Mouse (Mus musculus) ES-E14 (cell line): ENCODE results near the gene Cacng5. TPM values are rescaled to one million over a fixed set of nuclear protein-coding genes. Genes with fewer than 3 reads are reported as not detected.

Experiments
- DNase-seq: peaks from one replicate; pipeline ENCODE4 v3.0.0-alpha.2; 2013; ENCODE audit warnings: low read depth, low spot score
- H3K27ac ChIP-seq: 2 replicates; pipeline ENCODE4 v1.5.1; 2012; ENCODE audit warnings: low read depth, mild to moderate bottlenecking, low read length, moderate library complexity, mixed read lengths; ENCODE audit not compliant: poor library complexity, insufficient read depth, severe bottlenecking
- H3K36me3 ChIP-seq: 2 replicates; pipeline ENCODE4 v1.6.1; 2012; ENCODE audit warnings: mild to moderate bottlenecking, low read length, moderate library complexity, mixed read lengths; ENCODE audit not compliant: control insufficient read depth, poor library complexity, insufficient read depth, severe bottlenecking
- H3K4me1 ChIP-seq, 2 experiments: fragments of 150-350 bp in 1 of 2; sonication (generic) in 1 of 2; 2 replicates each; pipeline ENCODE4 v1.6.1; 2012; ENCODE audit warnings: low read length in 2 of 2, mild to moderate bottlenecking in 1 of 2, mixed read lengths in 1 of 2; ENCODE audit not compliant: control insufficient read depth in 2 of 2, insufficient read depth in 2 of 2, poor library complexity in 1 of 2
- H3K4me3 ChIP-seq, 2 experiments: fragments of 150-350 bp in 1 of 2; sonication (generic) in 1 of 2; 2 replicates each; pipeline ENCODE4 v1.5.1; 2012; ENCODE audit warnings: low read length in 2 of 2, low read depth in 1 of 2, mild to moderate bottlenecking in 1 of 2, mixed read lengths in 1 of 2; ENCODE audit not compliant: insufficient read depth in 1 of 2, poor library complexity in 1 of 2, severe bottlenecking in 1 of 2
- H3K9ac ChIP-seq: 2 replicates; pipeline ENCODE4 v1.6.1; 2012; ENCODE audit warnings: low read depth, mild to moderate bottlenecking, low read length, mixed read lengths; ENCODE audit not compliant: poor library complexity, insufficient read depth, severe bottlenecking
- H3K9me3 ChIP-seq: fragments of 150-350 bp; sonication (generic); 2 replicates; pipeline ENCODE4 v1.6.1; 2012; ENCODE audit warnings: low read depth, mild to moderate bottlenecking, low read length; ENCODE audit not compliant: control insufficient read depth, insufficient read depth
- CHD2 ChIP-seq: IDR thresholded peaks from 2 replicates; pipeline ENCODE4 v1.6.1; 2014; ENCODE audit warnings: mild to moderate bottlenecking, low read depth, low read length, inconsistent platforms
- HCFC1 ChIP-seq: IDR thresholded peaks from 2 replicates; pipeline ENCODE4 v1.6.1; 2012; ENCODE audit warnings: low read length, inconsistent platforms, borderline replicate concordance; ENCODE audit not compliant: insufficient read depth
- MAFK ChIP-seq: IDR thresholded peaks from 2 replicates; pipeline ENCODE4 v1.6.1; 2014; ENCODE audit warnings: mild to moderate bottlenecking, low read depth, low read length, inconsistent platforms; ENCODE audit not compliant: insufficient read depth
- ZC3H11A ChIP-seq: IDR thresholded peaks from 2 replicates; pipeline ENCODE4 v1.6.1; 2012; ENCODE audit warnings: low read depth, mild to moderate bottlenecking, inconsistent platforms, low read length, borderline replicate concordance
- ZNF384 ChIP-seq: IDR thresholded peaks from 2 replicates; pipeline ENCODE4 v1.6.1; 2012; ENCODE audit warnings: low read depth, low read length, inconsistent platforms
- in situ Hi-C, 2 experiments: fragments of 600-800 bp; cut with MboI; formaldehyde crosslinking; loops; one replicate each; pipeline ENCODE4 v1.15.1; 2025; ENCODE audit warnings: low sequenced_read_pairs in 2 of 2, inconsistent platforms in 1 of 2; ENCODE audit not compliant: unreplicated experiment in 2 of 2
- total RNA-seq: library from RNA; depleted of rRNA; stranded (reverse); fragments of 300-350 nt; gene quantifications from 2 replicates; pipeline ENCODE4 v1.2.3, GENCODE M21; 2012; rRNA removed

Gene Cacng5
- total RNA-seq, 1 experiment, result 0.40 TPM

- in situ Hi-C loops, result loop anchor here in 1 of 2 experiments (25.0 kb wide), 1 partner anchor 538 kb away; no protein-coding TSS in a partner anchor
- no peak for DNase-seq
- H3K4me1 ChIP-seq, result no peaks in the 10 kb centered on the region
These were observed 65.2 kb downstream of the Cacng5 start for GRCm38 (mm10) chr11:107849621-107850020.

DNA sequence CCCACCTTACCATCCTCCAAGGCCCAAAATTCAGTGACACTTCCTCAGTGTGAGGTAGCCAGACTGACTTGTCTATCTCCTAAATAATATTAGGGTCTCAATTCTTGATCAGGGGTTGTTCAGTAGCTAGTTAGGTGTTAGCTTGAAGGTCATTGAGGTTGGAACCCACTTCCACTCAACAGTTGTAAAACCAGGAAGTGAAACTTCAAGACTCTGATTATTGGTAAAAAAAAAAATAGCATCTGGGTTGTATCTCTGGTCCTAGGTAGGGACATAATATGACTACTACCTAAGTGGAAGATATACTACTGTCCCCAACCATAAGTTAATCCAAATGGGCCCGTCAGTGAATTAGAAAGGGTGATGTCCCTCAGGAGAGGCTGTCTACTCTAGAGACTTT lies 70.7 kb downstream of the Cacng5 start:
- no peaks in the 10 kb centered on the region for H3K9me3 ChIP-seq
- H3K36me3 ChIP-seq, result no peaks in the 10 kb centered on the region
- no peak overlapping the region for H3K9ac ChIP-seq
- H3K4me1 ChIP-seq, result no peaks in the 10 kb centered on the region
- DNase-seq, result no peak
- H3K27ac ChIP-seq, result no peak overlapping the region
- in situ Hi-C loops, result no loop called here
- TF ChIP-seq ZC3H11A, result no peak
- TF ChIP-seq ZNF384, result no peak
- TF ChIP-seq HCFC1, result no peak
- TF ChIP-seq CHD2, result no peak
- TF ChIP-seq MAFK, result no peak
- H3K4me3 ChIP-seq, result no peak overlapping the region

More at GRCm38 (mm10) chr11:107849621-107850020, 65.2 kb downstream of the Cacng5 start:
- Histone ChIP-seq H3K9ac (no peak overlapping the region), H3K27ac (no peak overlapping the region), H3K4me3 (no peak overlapping the region), H3K36me3 (no peaks in the 10 kb centered on the region), H3K9me3 (no peaks in the 10 kb centered on the region)
- TF ChIP-seq HCFC1, result no peak
- TF ChIP-seq ZC3H11A, result no peak
- TF ChIP-seq CHD2, result no peak
- TF ChIP-seq MAFK, result no peak
- TF ChIP-seq ZNF384, result no peak

DNA sequence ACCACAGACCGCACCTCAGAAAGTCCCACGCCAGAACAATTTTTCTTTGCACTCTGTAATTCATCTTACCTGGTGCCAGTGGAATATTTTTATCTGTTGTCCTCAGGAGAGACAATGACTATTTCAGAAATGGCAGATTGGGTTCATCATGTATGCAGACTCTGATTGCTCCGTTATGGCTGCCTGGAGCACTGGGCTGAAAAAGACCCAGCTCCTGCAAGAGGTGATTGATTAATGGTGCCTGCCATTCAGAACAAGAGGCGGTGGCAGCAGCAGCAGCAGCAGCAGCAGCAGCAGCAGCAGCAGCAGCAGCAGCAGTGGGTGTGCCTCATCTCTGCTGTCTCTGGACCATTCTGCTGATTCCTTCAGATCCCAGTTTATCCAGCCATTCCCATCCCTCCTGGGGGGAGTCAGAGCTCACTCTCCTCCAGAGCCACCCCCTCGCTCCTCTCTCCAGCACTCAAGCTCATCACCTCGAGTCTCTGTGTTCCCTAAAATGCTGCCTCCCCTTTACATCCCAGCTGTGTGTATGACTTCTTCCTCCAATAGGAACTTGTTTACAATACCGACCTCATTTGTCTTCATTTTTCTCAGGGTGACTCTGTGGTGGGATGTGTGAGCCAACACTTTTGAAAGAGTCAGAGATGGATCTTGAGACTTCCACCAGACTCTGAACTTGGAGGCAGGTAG lies 81.4 kb downstream of the Cacng5 start:
- Histone ChIP-seq H3K4me3 (no peak overlapping the region), H3K27ac (no peak overlapping the region), H3K9me3 (no peaks in the 10 kb centered on the region), H3K36me3 (no peaks in the 10 kb centered on the region), H3K9ac (no peak overlapping the region), H3K4me1 (no peaks in the 10 kb centered on the region)
- in situ Hi-C loops, result no loop called here
- DNase-seq, result no peak
- TF ChIP-seq HCFC1 (no peak), ZNF384 (no peak)

Other genes starting within 250 kb of the Cacng5 start
- gene Cacng1, start 198.5 kb downstream of the Cacng5 start, total RNA-seq, result 0.22 TPM in 1 of 2 replicates, not detected in the other
- gene Cacng4, start 120.5 kb downstream of the Cacng5 start, total RNA-seq, result 0.74 and 0.98 TPM in 2 replicates